Mouse (Mus musculus): ENCODE data around the gene Gm8300. TPM values are rescaled to one million over a fixed set of nuclear protein-coding genes. Genes with fewer than 3 reads are reported as not detected.
"Not testable (repeated sequence)": the region's sequence is repeated elsewhere in the genome, so short reads cannot be mapped to it uniquely, and the experiment has no call there.

The Gm8300 gene
- polyA plus RNA-seq, 1 experiment, result not detected

DNA sequence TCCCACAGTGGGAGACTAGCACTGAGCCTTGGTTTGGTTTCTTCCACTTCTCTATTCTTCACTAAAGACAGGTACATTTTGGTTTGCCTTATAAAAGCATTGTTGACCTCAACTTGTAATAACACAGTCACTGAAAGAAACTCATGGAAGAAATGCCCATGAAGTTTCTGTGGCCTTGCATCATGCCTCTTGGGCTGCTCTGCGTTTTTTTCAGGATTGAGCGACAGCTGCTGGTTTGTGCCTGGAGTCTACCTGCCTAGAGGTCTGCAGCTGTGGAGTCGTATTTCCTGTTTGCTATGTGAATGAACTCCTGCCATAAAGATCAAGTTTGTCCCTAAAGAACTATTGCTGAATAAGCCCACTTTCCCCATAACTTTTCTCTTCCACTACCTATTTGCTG lies 29.8 kb downstream of the Gm8300 start:
- TF ChIP-seq POLR2A (IDR thresholded peaks at IDR 0.05; ENCODE audit: low read depth, low read length) (no peak), CTCF (IDR thresholded peaks at IDR 0.05; ENCODE audit: borderline replicate concordance, insufficient read depth, low read length) (no peak)

GRCm38 (mm10) chr12:87550628-87551027 lies 36.5 kb downstream of the Gm8300 start:
- H3K27ac ChIP-seq (ENCODE audit: insufficient read depth, low read length); H3K4me3 ChIP-seq (ENCODE audit: insufficient read depth, low read length); H3K4me1 ChIP-seq (ENCODE audit: control insufficient read depth, insufficient read depth, low read length): not testable (repeated sequence)

More for the DNA sequence above, 29.8 kb downstream of the Gm8300 start:
- H3K4me1 ChIP-seq (ENCODE audit: control insufficient read depth, insufficient read depth, low read length), result no peaks in the 10 kb centered on the region
- H3K27ac ChIP-seq (ENCODE audit: insufficient read depth, low read length), result no peak overlapping the region
- H3K4me3 ChIP-seq (ENCODE audit: insufficient read depth, low read length), result no peak overlapping the region

Other genes starting within 250 kb of the Gm8300 start
- 29.3 and 30.4 TPM in 2 replicates for gene Vipas39, start 248.1 kb upstream of the Gm8300 start, polyA plus RNA-seq (2011; ENCODE audit: insufficient read length, low read depth, missing spikeins)
- 112 and 116 TPM in 2 replicates for gene Ahsa1, start 247.8 kb upstream of the Gm8300 start, polyA plus RNA-seq (2011; ENCODE audit: insufficient read length, low read depth, missing spikeins)
- 0.21 and 0.23 TPM in 2 replicates for gene Ism2, start 214.6 kb upstream of the Gm8300 start, polyA plus RNA-seq (2011; ENCODE audit: insufficient read length, low read depth, missing spikeins)
- gene Sptlc2, start 126.0 kb upstream of the Gm8300 start, polyA plus RNA-seq (2011; ENCODE audit: insufficient read length, low read depth, missing spikeins), result 125 and 133 TPM in 2 replicates
- 175 and 177 TPM in 2 replicates for gene Slirp, start 70.4 kb upstream of the Gm8300 start, polyA plus RNA-seq (2011; ENCODE audit: insufficient read length, low read depth, missing spikeins)
- 34.5 and 35.3 TPM in 2 replicates for gene Alkbh1, start 70.3 kb upstream of the Gm8300 start, polyA plus RNA-seq (2011; ENCODE audit: insufficient read length, low read depth, missing spikeins)
- gene Snw1, start 42.0 kb upstream of the Gm8300 start, polyA plus RNA-seq (2011; ENCODE audit: insufficient read length, low read depth, missing spikeins), result 60.7 and 69.2 TPM in 2 replicates
- not detected in 2 replicates for gene Gm5788, start 19.6 kb upstream of the Gm8300 start, polyA plus RNA-seq (2011; ENCODE audit: insufficient read length, low read depth, missing spikeins)
- gene Oog1, start 88.4 kb downstream of the Gm8300 start, polyA plus RNA-seq (2011; ENCODE audit: insufficient read length, low read depth, missing spikeins), result not detected in 2 replicates
- gene Gm4027, start 104.6 kb downstream of the Gm8300 start, polyA plus RNA-seq (2011; ENCODE audit: insufficient read length, low read depth, missing spikeins), result not detected in 2 replicates
- not detected in 2 replicates for gene Gm16381, start 130.3 kb downstream of the Gm8300 start, polyA plus RNA-seq (2011; ENCODE audit: insufficient read length, low read depth, missing spikeins)